Mouse (Mus musculus) lung, embryonic 16.5 days (tissue): ENCODE measurements at regions not wholly inside any gene's neighbourhood (a gene's known extent, or its start where the extent isn't known, plus 50 kb on each side); places are given as distances from the start of the nearest gene placed in this dataset.

Experiments
- ATAC-seq: fragments of 200-750 bp; cut with Nextera tagmentation; 2 replicates; pipeline ENCODE4 v1.8.0; 2017; ENCODE audit warnings: low read depth, mild to moderate bottlenecking, moderate library complexity
- H3K27ac ChIP-seq: fragments of 300-500 bp; sonication (generic); 2 replicates; pipeline ENCODE4 v1.5.1; 2014; ENCODE audit warnings: mild to moderate bottlenecking, control low read depth, low read length
- H3K27me3 ChIP-seq: fragments of 300-500 bp; sonication (generic); 2 replicates; pipeline ENCODE4 v1.6.1; 2014; ENCODE audit warnings: low read depth, low read length, mixed read lengths; ENCODE audit not compliant: control insufficient read depth, insufficient read depth
- H3K36me3 ChIP-seq: fragments of 300-500 bp; sonication (generic); 2 replicates; pipeline ENCODE4 v1.6.1; 2014; ENCODE audit warnings: low read length; ENCODE audit not compliant: control insufficient read depth, insufficient read depth
- H3K4me1 ChIP-seq: fragments of 300-500 bp; sonication (generic); replicated peaks from 2 replicates; pipeline ENCODE4 v1.6.1; 2014; ENCODE audit warnings: low read length, mixed read lengths; ENCODE audit not compliant: control insufficient read depth, insufficient read depth
- H3K4me2 ChIP-seq: fragments of 300-500 bp; sonication (generic); 2 replicates; pipeline ENCODE4 v1.6.1; 2014; ENCODE audit warnings: low read depth, low read length, control low read depth
- H3K4me3 ChIP-seq: fragments of 300-500 bp; sonication (generic); 2 replicates; pipeline ENCODE4 v1.5.1; 2014; ENCODE audit warnings: mild to moderate bottlenecking, low read length, control low read depth
- H3K9ac ChIP-seq: fragments of 300-500 bp; sonication (generic); 2 replicates; pipeline ENCODE4 v1.6.1; 2014; ENCODE audit warnings: low read length, control low read depth
- H3K9me3 ChIP-seq: fragments of 300-500 bp; sonication (generic); 2 replicates; pipeline ENCODE4 v1.6.1; 2016; ENCODE audit warnings: low read length; ENCODE audit not compliant: control insufficient read depth
- WGBS: fragments of 180-500 bp; shearing (Covaris S2); extraction: QIAGEN DNeasy Blood & Tissue Kit; methylation state at CpG from one replicate; pipeline ENCODE4 v1.1.7; 2014; 5-methylcytosine and 5-hydroxymethylcytosine counted together

DNA sequence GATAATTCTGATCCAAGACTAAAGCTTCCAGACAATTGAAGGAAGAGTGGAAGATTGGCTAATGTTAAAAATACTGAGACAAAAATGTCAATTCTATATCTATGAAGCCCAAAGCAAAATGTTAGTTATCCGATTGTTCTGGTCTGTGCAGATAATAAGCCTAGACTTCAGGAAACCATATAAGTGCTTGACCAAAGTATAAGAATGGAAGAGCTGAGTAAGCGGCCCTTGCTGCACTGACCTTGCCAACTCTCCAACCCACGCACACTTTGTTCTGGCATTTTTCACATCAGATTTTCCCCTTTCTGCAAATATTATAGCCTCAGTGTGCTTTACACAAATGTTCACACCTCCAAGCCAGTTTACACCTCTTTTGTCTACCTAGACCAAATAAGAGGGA, 180.6 kb downstream of the Atp6ap1l start:
- no peak overlapping the region for H3K4me2 ChIP-seq
- H3K9me3 ChIP-seq: no peaks in the 10 kb centered on the region
- no peaks in the 10 kb centered on the region for H3K36me3 ChIP-seq
- H3K4me3 ChIP-seq: no peak overlapping the region
- H3K27ac ChIP-seq: no peak overlapping the region
- WGBS: 71% methylated on average over 3 of the region's 3 CpGs
- H3K27me3 ChIP-seq: no peaks in the 10 kb centered on the region
- peaks cover 9% of the 10 kb centered on the region; the same call in 1 of the 2 replicates for H3K4me1 ChIP-seq
- no peak overlapping the region for H3K9ac ChIP-seq
- ATAC-seq: no peak

DNA sequence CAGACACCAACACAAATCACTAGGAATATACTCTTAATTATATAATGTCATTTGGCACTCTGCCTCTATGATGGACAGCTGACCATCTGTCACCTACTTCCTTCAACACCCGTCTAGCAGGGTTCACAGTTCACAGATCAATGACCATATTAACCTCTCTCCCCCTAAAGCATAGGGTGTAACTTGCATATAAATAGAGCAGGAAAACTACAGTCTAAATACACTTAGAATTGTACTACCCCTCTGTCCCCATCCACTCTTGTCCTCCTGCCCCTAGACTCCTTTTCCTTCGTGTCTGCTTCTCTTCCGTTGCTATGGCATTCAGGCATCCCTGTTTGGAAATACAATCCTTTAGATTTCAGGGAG, 181.6 kb downstream of the Atp6ap1l start:
- H3K4me1 ChIP-seq: peaks cover 9% of the 10 kb centered on the region; the same call in 1 of the 2 replicates
- ATAC-seq: no peak
- WGBS: 51% methylated on average over 3 of the region's 3 CpGs
- H3K27me3 ChIP-seq: no peaks in the 10 kb centered on the region
- no peak overlapping the region for H3K27ac ChIP-seq
- no peak overlapping the region for H3K9ac ChIP-seq
- H3K36me3 ChIP-seq: no peaks in the 10 kb centered on the region
- no peak overlapping the region for H3K4me3 ChIP-seq
- H3K9me3 ChIP-seq: no peaks in the 10 kb centered on the region
- H3K4me2 ChIP-seq: no peak overlapping the region

DNA sequence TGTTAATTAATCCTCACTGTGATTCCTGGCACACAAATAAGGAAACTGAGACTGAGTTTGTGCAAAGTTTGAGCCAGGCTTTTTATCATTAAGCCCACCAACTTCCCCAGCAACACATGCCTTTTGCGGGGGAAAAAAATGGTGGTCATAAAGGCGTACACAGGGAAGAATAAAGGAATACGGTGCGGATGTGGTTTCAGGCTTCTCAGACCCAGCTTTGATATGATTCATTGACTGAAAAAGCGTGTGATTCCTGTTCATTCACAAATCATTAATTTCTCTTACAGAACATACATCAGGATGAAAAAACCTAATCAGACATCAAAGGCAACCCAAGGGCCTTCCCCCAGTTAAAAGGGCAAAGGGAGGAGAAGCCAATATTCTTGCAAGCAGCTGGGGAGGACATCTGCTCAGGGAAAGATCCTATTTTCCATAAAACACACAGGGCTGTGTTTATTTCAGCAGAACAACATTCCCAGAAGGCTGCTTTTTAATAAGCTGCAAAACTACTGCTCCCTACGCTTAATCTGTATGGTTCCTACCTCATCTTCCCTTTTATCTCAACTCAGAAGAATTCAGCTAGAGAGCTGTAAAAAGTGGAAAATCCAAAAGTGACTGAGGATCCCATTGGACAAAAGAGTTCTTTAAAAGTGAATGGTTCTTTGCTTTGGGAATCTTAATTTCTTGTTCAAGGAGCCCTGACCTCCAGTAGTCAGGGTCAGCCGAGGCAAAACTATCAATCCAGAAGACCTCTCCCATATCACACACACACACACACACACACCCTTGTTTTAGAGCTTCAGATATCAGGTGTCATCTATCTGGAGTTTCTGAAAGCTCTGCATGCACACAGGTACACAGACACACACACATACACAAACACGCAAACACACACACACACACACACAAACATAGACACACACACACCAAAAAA, 182.3 kb downstream of the Atp6ap1l start:
- peak; percentile 72 for ATAC-seq
- no peaks in the 10 kb centered on the region for H3K27me3 ChIP-seq
- H3K9me3 ChIP-seq: no peaks in the 10 kb centered on the region
- no peak overlapping the region for H3K4me2 ChIP-seq
- peak overlapping the region; percentile 18; the same call in 1 of the 2 replicates for H3K27ac ChIP-seq
- peaks cover 9% of the 10 kb centered on the region; the same call in 1 of the 2 replicates for H3K4me1 ChIP-seq
- H3K36me3 ChIP-seq: no peaks in the 10 kb centered on the region
- no peak overlapping the region for H3K4me3 ChIP-seq
- 52% methylated on average over 8 of the region's 8 CpGs for WGBS
- H3K9ac ChIP-seq: no peak overlapping the region

DNA sequence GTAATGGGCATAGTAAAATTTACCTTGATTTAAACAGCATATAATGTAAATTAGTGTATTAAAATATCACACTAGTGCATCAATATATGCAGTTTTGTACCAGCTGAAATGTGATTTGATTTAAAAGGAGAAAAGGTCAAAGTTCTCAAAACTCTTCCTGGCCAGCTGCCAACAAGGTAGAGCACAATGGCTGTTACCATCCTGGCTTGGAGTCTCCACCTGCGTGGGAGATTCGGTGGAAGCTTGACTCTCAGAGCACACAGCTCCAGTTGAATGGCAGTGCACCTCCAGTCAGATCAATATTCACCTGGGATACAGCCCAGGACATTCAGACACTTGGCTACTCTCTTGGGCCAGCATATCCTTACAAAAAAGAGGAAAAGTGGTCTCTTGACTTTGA, 220.8 kb downstream of the Atp6ap1l start:
- Histone ChIP-seq H3K36me3 (no peaks in the 10 kb centered on the region), H3K27ac (no peak overlapping the region), H3K4me3 (no peak overlapping the region), H3K4me2 (no peak overlapping the region), H3K9me3 (no peaks in the 10 kb centered on the region), H3K4me1 (no peaks in the 10 kb centered on the region), H3K27me3 (no peaks in the 10 kb centered on the region), H3K9ac (no peak overlapping the region)
- 81% methylated on average over 2 of the region's 2 CpGs for WGBS
- no peak for ATAC-seq

DNA sequence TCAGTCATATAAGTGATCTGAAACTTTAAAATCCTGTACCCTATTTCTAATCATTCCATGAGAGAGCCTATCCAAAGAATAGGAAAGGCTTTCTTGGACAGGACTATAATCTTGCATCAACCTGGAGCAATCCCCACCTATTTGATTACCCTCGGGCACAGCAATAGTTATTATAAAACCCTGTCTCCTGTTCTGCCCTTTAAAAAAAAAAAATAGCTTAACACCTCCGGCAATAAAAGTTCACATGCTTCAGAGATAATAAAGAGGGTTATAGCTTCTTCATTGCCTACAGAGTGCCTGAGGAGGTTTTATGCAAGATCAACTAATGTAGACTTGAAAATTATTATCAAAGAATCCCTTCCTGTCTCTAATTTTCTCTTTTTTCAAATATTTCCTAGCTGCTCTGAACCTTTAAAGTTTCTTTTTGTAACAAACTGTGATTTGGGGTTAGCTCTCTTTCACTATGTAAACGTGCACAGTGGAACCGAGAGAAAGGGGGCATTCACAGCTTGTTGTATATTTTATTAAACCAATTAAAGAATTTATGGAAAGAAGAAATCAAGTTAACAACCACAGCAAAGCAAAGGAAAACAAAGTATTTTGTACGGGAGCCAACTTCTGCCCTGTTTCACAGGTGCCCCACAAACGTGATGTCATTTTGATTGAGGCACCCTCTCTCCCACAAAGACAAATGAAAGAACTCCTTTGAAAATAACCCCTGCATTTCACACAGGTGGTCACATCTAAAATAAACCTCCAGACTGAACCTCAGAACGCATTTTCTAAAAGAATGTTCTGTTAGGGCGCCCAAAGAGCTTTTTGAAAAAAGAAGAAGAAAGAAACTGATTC, 225.8 kb downstream of the Atp6ap1l start:
- no peaks in the 10 kb centered on the region for H3K36me3 ChIP-seq
- no peak overlapping the region for H3K4me2 ChIP-seq
- 45% methylated on average over 8 of the region's 8 CpGs for WGBS
- no peak overlapping the region for H3K4me3 ChIP-seq
- H3K27me3 ChIP-seq: no peaks in the 10 kb centered on the region
- ATAC-seq: no peak
- H3K4me1 ChIP-seq: no peaks in the 10 kb centered on the region
- H3K9ac ChIP-seq: no peak overlapping the region
- H3K27ac ChIP-seq: no peak overlapping the region
- H3K9me3 ChIP-seq: no peaks in the 10 kb centered on the region

DNA sequence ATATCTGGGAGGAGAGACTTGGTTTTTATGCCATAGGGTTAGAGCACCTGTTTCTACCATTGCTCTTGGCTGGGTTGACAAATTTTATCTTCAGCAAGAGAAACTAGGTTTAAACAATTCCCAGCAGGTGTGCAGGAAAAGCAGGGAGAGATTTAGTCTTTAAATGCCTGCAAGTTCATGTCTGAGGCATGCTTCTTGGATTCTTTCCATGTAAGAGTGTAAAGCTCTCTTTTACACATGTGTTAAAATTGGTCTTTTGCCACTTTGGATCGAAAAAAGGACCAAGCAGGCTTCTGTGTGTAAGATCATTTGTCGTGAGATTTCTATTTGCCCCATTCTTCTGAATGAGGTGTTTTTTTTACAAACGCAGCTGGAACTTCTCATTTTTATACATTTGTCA, 231.3 kb downstream of the Atp6ap1l start:
- Histone ChIP-seq H3K27me3 (no peaks in the 10 kb centered on the region), H3K9me3 (no peaks in the 10 kb centered on the region), H3K27ac (no peak overlapping the region), H3K4me3 (no peak overlapping the region), H3K4me1 (no peaks in the 10 kb centered on the region), H3K4me2 (no peak overlapping the region), H3K36me3 (no peaks in the 10 kb centered on the region), H3K9ac (no peak overlapping the region)
- 48% methylated on average over 3 of the region's 3 CpGs for WGBS
- ATAC-seq: no peak

DNA sequence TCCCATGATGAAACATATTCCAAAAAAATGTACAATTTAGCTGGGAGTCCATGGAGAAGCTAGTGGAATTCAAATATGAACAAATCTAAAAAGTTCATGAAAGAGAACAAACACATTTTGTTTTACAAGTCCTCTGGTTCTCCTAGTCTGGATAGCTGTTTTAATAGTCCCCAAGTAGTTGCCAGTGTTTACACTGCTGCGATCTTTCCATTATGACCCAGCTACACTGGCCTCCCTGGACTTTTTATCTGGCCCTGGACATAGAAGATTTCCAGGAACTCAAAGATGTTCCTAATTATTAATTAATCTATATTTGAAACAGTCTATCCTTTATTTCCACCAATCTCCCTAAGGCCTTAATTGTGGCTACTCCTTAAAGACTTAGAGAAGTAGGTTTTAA, 232.1 kb downstream of the Atp6ap1l start:
- WGBS: 49% methylated on average over 1 of the region's 1 CpGs
- H3K4me3 ChIP-seq: no peak overlapping the region
- no peaks in the 10 kb centered on the region for H3K36me3 ChIP-seq
- no peak overlapping the region for H3K4me2 ChIP-seq
- no peaks in the 10 kb centered on the region for H3K27me3 ChIP-seq
- no peak overlapping the region for H3K9ac ChIP-seq
- no peak overlapping the region for H3K27ac ChIP-seq
- no peaks in the 10 kb centered on the region for H3K9me3 ChIP-seq
- ATAC-seq: no peak
- no peaks in the 10 kb centered on the region for H3K4me1 ChIP-seq

DNA sequence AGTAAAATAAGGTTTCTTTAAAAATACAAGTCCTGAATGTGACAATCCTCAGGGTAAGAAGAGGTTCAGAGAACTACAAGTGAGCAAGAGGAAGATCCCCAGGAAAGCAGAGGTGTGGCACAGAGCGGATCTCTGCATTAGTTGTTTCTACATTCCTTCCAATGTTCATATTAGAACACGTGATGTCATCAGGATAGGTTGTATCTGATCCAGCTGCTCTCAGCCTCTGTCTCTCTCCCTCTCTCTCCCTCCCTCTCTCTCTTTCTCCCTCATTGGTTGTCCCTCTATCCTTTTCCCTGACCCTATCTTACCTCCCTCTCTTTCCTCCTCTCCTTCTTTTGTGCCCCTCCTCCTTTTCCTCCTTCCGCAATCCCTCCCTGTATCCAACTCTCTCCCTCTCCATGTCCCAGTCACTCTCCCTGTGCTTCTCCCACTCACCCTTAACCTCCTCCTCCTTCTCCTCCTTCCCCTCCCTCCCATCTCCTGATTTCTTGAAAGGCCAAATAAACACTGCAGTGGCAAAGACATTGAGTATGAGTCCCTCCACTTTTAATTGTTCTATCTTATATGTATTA, 243.5 kb downstream of the Atp6ap1l start:
- Histone ChIP-seq H3K9me3 (no peaks in the 10 kb centered on the region), H3K27me3 (no peaks in the 10 kb centered on the region), H3K36me3 (no peaks in the 10 kb centered on the region), H3K4me3 (no peak overlapping the region), H3K9ac (no peak overlapping the region), H3K4me2 (no peak overlapping the region), H3K27ac (no peak overlapping the region), H3K4me1 (no peaks in the 10 kb centered on the region; the same call in 1 of the 2 replicates)
- peak; percentile 17; the same call in 1 of the 2 replicates for ATAC-seq
- WGBS: 73% methylated on average over 3 of the region's 3 CpGs

DNA sequence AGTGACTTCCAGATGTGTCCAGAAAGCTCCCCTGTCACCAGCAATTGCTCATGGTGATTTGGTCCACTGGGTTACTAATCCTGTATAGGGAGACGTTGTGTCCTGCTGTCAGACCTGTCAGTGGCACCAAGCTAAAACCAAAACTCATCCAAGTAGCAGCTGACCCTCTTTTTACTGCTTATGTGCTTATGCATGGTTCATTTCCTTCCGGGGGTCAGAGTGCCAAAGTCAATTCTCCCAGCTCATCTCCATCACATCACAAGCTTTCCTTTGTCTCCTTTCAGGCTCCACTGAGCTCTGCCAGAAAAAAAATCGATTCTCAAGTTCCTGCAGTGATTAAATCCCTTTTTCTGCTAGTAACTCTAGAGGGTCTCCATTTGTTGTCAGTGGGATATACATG, 244.2 kb downstream of the Atp6ap1l start:
- no peaks in the 10 kb centered on the region; the same call in 1 of the 2 replicates for H3K4me1 ChIP-seq
- no peaks in the 10 kb centered on the region for H3K27me3 ChIP-seq
- H3K9ac ChIP-seq: no peak overlapping the region
- no peaks in the 10 kb centered on the region for H3K9me3 ChIP-seq
- 22% methylated on average over 3 of the region's 3 CpGs for WGBS
- H3K27ac ChIP-seq: no peak overlapping the region
- H3K4me3 ChIP-seq: no peak overlapping the region
- no peak overlapping the region for H3K4me2 ChIP-seq
- no peak for ATAC-seq
- no peaks in the 10 kb centered on the region for H3K36me3 ChIP-seq
